Mouse (Mus musculus): Measurements from ENCODE around the gene Mob1b.

DNA sequence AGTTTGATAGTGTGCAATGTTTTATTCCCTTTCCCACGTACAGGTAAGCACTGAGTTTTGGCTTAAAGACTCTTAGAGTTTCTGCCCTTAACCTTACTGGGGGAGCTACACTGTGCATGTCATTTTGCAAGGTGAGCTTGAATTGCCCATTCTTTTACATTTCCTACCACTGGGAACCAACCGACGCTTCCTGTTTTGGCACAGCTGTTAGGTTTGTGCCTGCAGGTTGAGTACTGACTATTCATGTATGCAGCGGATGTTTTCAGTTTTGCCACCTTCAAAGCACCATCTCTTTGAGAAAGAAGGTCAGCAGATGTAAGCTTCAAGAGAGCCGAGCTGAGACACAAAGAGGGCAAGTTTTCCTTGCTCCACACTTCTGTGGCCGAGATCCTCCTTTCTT is 45.5 kb downstream of the Mob1b start:
- no peak for TF ChIP-seq CTCF (IDR thresholded peaks at IDR 0.05; ENCODE audit: extremely low read depth, insufficient read depth, low read length)
- TF ChIP-seq POLR2A (IDR thresholded peaks at IDR 0.05; ENCODE audit: extremely low read depth, insufficient read depth, low read length), result no peak

All from cortical plate, adult 2 months (tissue).